ENCODE assay signal across 9 mouse cellular contexts in genomic region chr1:132366937-132367336, GRCm38 (mm10). TPM values are rescaled to one million over a fixed set of nuclear protein-coding genes. Genes with fewer than 3 reads are reported as not detected.
DNase-seq lines count a peak whose midpoint lies in the region; ATAC-seq and TF ChIP-seq lines count a peak whose summit lies in the region.
"Had no signal": no experiment of that assay in that cellular context is flagged by ENCODE, and none has a peak within 500 bp of the region (broad histone marks: within the 10 kb centered on the region; RNA-seq: fewer than 3 reads in every experiment).

No protein-coding gene starts in this region.

- H3K27ac ChIP-seq in heart, postnatal 0 days (ENCODE audit: low read depth) = no peak overlapping the region
- no peak overlapping the region for H3K27ac ChIP-seq in embryonic facial prominence, embryonic 13.5 days
- peak overlapping the region; percentile 95 for H3K27ac ChIP-seq in liver, embryonic 14.5 days
- H3K27ac ChIP-seq: intestine, embryonic 15.5 days had no signal

- no peak overlapping the region for H3K4me2 ChIP-seq in heart, postnatal 0 days (ENCODE audit: low read depth, low read length)
- H3K4me2 ChIP-seq in embryonic facial prominence, embryonic 13.5 days = no peak overlapping the region
- H3K4me2 ChIP-seq in liver, embryonic 14.5 days (ENCODE audit: low read depth) = peak overlapping the region; percentile 83
- H3K4me2 ChIP-seq: intestine, embryonic 15.5 days had no signal

- ATAC-seq in heart, postnatal 0 days (ENCODE audit: insufficient read depth, low read depth) = 0 out of 2 replicates have a peak, but pooled peaks have one; percentile 5
- no peak for ATAC-seq in G1E (ENCODE audit: extremely low read depth, insufficient number of reproducible peaks, low FRiP score, poor library complexity, severe bottlenecking)
- no peak for ATAC-seq in embryonic facial prominence, embryonic 13.5 days (ENCODE audit: insufficient number of reproducible peaks, insufficient read depth, low FRiP score, low TSS enrichment, low read depth)
- ATAC-seq in liver, embryonic 14.5 days (ENCODE audit: insufficient read depth) = no peak

- no peak for TF ChIP-seq CTCF in heart, postnatal 0 days (IDR thresholded peaks at IDR 0.05; ENCODE audit: low read depth)
- TF ChIP-seq CTCF in G1E (IDR thresholded peaks at IDR 0.05; ENCODE audit: low read depth, low read length) = no peak
- TF ChIP-seq CTCF in liver, embryonic 14.5 days (IDR thresholded peaks at IDR 0.05; ENCODE audit: low read depth) = no peak

- no peaks in the 10 kb centered on the region for H3K27me3 ChIP-seq in heart, postnatal 0 days (ENCODE audit: control insufficient read depth, insufficient read depth, low read length)
- H3K27me3 ChIP-seq in G1E (ENCODE audit: insufficient read depth, low read length) = no peaks in the 10 kb centered on the region
- no peaks in the 10 kb centered on the region for H3K27me3 ChIP-seq in embryonic facial prominence, embryonic 13.5 days
- no peaks in the 10 kb centered on the region for H3K27me3 ChIP-seq in liver, embryonic 14.5 days (ENCODE audit: control insufficient read depth, insufficient read depth, low read length)
- H3K27me3 ChIP-seq: intestine, embryonic 15.5 days had no signal

- H3K4me3 ChIP-seq in heart, postnatal 0 days (ENCODE audit: low read depth, low read length) = no peak overlapping the region
- H3K4me3 ChIP-seq in G1E (ENCODE audit: low read depth, low read length) = peak overlapping the region; percentile 58; the same call in 1 of the 2 replicates
- no peak overlapping the region for H3K4me3 ChIP-seq in embryonic facial prominence, embryonic 13.5 days
- peak overlapping the region; percentile 86 to 92 for H3K4me3 ChIP-seq in liver, embryonic 14.5 days (ENCODE audit: insufficient read depth in 1 of 2, low read depth in 2 of 2, low read length in 2 of 2)
- H3K4me3 ChIP-seq: intestine, embryonic 15.5 days had no signal

- TF ChIP-seq EP300 in heart, postnatal 0 days (IDR thresholded peaks at IDR 0.05; ENCODE audit: low read depth) = no peak
- TF ChIP-seq EP300 in liver, embryonic 14.5 days (IDR thresholded peaks at IDR 0.05; ENCODE audit: low read depth) = no peak

- intact Hi-C loops in heart, postnatal 10 days (cut with DNase I) = loop anchor here (1.0 to 5.0 kb wide), 4 partner anchors 23 to 225 kb away; no protein-coding TSS in a partner anchor

- H3K9ac ChIP-seq in heart, postnatal 0 days (replicated peaks; ENCODE audit: low read depth, low read length) = no peak overlapping the region
- 0 out of 2 replicates have a peak overlapping the region, but pooled peaks have one; percentile 32 for H3K9ac ChIP-seq in embryonic facial prominence, embryonic 13.5 days
- H3K9ac ChIP-seq in liver, embryonic 14.5 days (replicated peaks) = peak overlapping the region; percentile 98
- H3K9ac ChIP-seq: intestine, embryonic 15.5 days had no signal

- 88% methylated on average over 6 of the region's 6 CpGs for WGBS in heart, postnatal 0 days
- 69% methylated on average over 6 of the region's 6 CpGs for WGBS in embryonic facial prominence, embryonic 13.5 days
- WGBS in liver, embryonic 14.5 days (ENCODE audit: insufficient replicate concordance) = 52% methylated on average over 6 of the region's 6 CpGs

- DNase-seq in heart, postnatal 0 days (ENCODE audit: low spot score) = no peak
- DNase-seq in heart, postnatal 10 days = no peak
- DNase-seq in G1E (ENCODE audit: low spot score) = no peak
- no peak for DNase-seq in liver, embryonic 14.5 days (ENCODE audit: low read depth in 3 of 3, low spot score in 3 of 3)
- no peak for DNase-seq in thymus, postnatal 36 days
- DNase-seq in cerebellum, adult 8-10 months = no peak
- no peak for DNase-seq in testis, postnatal 10 days (ENCODE audit: low spot score)

- no peaks in the 10 kb centered on the region for H3K36me3 ChIP-seq in heart, postnatal 0 days (replicated peaks; ENCODE audit: control insufficient read depth, insufficient read depth, low read length)
- H3K36me3 ChIP-seq in G1E (replicated peaks) = peaks cover 73% of the 10 kb centered on the region
- H3K36me3 ChIP-seq in embryonic facial prominence, embryonic 13.5 days = peaks cover 33% of the 10 kb centered on the region
- peaks cover 68% of the 10 kb centered on the region for H3K36me3 ChIP-seq in liver, embryonic 14.5 days (replicated peaks; ENCODE audit: control insufficient read depth, insufficient read depth, low read depth)
- H3K36me3 ChIP-seq: intestine, embryonic 15.5 days had no signal

- peaks cover 9% of the 10 kb centered on the region for H3K4me1 ChIP-seq in heart, postnatal 0 days (ENCODE audit: control insufficient read depth, insufficient read depth)
- peaks cover 77% of the 10 kb centered on the region for H3K4me1 ChIP-seq in G1E (ENCODE audit: insufficient read depth, low read depth, low read length)
- peaks cover 29% of the 10 kb centered on the region for H3K4me1 ChIP-seq in embryonic facial prominence, embryonic 13.5 days
- peaks cover 25 to 55% of the 10 kb centered on the region in 2 experiments for H3K4me1 ChIP-seq in liver, embryonic 14.5 days (replicated peaks; ENCODE audit: control insufficient read depth in 2 of 2, insufficient read depth in 2 of 2, low read length in 1 of 2)

- no peaks in the 10 kb centered on the region for H3K9me3 ChIP-seq in heart, postnatal 0 days (replicated peaks; ENCODE audit: control insufficient read depth, low read length)
- no peaks in the 10 kb centered on the region for H3K9me3 ChIP-seq in G1E (replicated peaks)
- H3K9me3 ChIP-seq in embryonic facial prominence, embryonic 13.5 days = no peaks in the 10 kb centered on the region
- no peaks in the 10 kb centered on the region for H3K9me3 ChIP-seq in liver, embryonic 14.5 days (ENCODE audit: control insufficient read depth, low read length)
- H3K9me3 ChIP-seq: intestine, embryonic 15.5 days had no signal

RNA-seq across cellular contexts. Expression of gene Tmcc2, which starts 24.1 kb away (rescaled TPM):
- 19.9 and 20.4 TPM in 2 replicates for total RNA-seq in heart, postnatal 0 days (2014; rRNA removed; ENCODE audit: low replicate concordance)
- 4.6 and 6.5 TPM in 2 replicates for polyA plus RNA-seq in heart, postnatal 0 days (2015; fragmentation: Nextera tagmentation; extraction: Ambion mirVana)
- 10 to 100 TPM; 14.7 to 16.4 TPM for total RNA-seq in heart, postnatal 10 days (2021)
- total RNA-seq in G1E (2014; fragmentation: Nextera tagmentation) = 11.8 and 99.6 TPM in 2 replicates
- total RNA-seq in G1E (2017) = 6.7 and 7.9 TPM in 2 replicates
- polyA plus RNA-seq in G1E (2012) = 14.9 and 18.3 TPM in 2 replicates
- 10.5 and 16.1 TPM in 2 replicates for polyA plus RNA-seq in embryonic facial prominence, embryonic 13.5 days (2015; fragmentation: Nextera tagmentation; extraction: Ambion mirVana)
- 327 and 335 TPM in 2 replicates for polyA plus RNA-seq in liver, embryonic 14.5 days (2012; rRNA removed)
- polyA plus RNA-seq in liver, embryonic 14.5 days (2014; fragmentation: Nextera tagmentation; extraction: Ambion mirVana) = 285 and 306 TPM in 2 replicates

RNA-seq across cellular contexts. Expression of gene Dstyk, which starts 50.4 kb away (rescaled TPM):
- 6.7 and 37.6 TPM in 2 replicates for total RNA-seq in heart, postnatal 0 days (2014; rRNA removed; ENCODE audit: low replicate concordance)
- polyA plus RNA-seq in heart, postnatal 0 days (2015; fragmentation: Nextera tagmentation; extraction: Ambion mirVana) = 6.3 and 6.7 TPM in 2 replicates
- total RNA-seq in heart, postnatal 10 days (2021) = 10 to 100 TPM; 19.7 to 24.7 TPM
- total RNA-seq in G1E (2014; fragmentation: Nextera tagmentation) = 22.7 and 24.8 TPM in 2 replicates
- 18.5 and 19.0 TPM in 2 replicates for total RNA-seq in G1E (2017)
- 2.3 and 2.9 TPM in 2 replicates for polyA plus RNA-seq in G1E (2012)
- polyA plus RNA-seq in embryonic facial prominence, embryonic 13.5 days (2015; fragmentation: Nextera tagmentation; extraction: Ambion mirVana) = 16.1 and 17.7 TPM in 2 replicates
- 3.3 and 4.0 TPM in 2 replicates for polyA plus RNA-seq in liver, embryonic 14.5 days (2012; rRNA removed)
- polyA plus RNA-seq in liver, embryonic 14.5 days (2014; fragmentation: Nextera tagmentation; extraction: Ambion mirVana) = 3.6 TPM in 2 replicates

RNA-seq across cellular contexts. Expression of gene Nuak2, which starts 51.0 kb away (rescaled TPM):
- total RNA-seq in heart, postnatal 0 days (2014; rRNA removed; ENCODE audit: low replicate concordance) = 0.76 and 2.6 TPM in 2 replicates
- 2.0 and 2.2 TPM in 2 replicates for polyA plus RNA-seq in heart, postnatal 0 days (2015; fragmentation: Nextera tagmentation; extraction: Ambion mirVana)
- 1 to 10 TPM; 3.5 to 4.7 TPM for total RNA-seq in heart, postnatal 10 days (2021)
- not detected in 2 replicates for total RNA-seq in G1E (2014; fragmentation: Nextera tagmentation)
- 0.17 and 0.33 TPM in 2 replicates for total RNA-seq in G1E (2017)
- 0.02 TPM in 1 of 2 replicates, not detected in the other for polyA plus RNA-seq in G1E (2012)
- 2.2 and 4.4 TPM in 2 replicates for polyA plus RNA-seq in embryonic facial prominence, embryonic 13.5 days (2015; fragmentation: Nextera tagmentation; extraction: Ambion mirVana)
- polyA plus RNA-seq in liver, embryonic 14.5 days (2012; rRNA removed) = 1.0 and 1.2 TPM in 2 replicates
- 2.0 and 2.1 TPM in 2 replicates for polyA plus RNA-seq in liver, embryonic 14.5 days (2014; fragmentation: Nextera tagmentation; extraction: Ambion mirVana)

Comparison
In these comparisons a context has a peak if more than half of its experiments do, and no peak if none do; other contexts are left out.
1. H3K4me3 ChIP-seq: peak in G1E (single experiment) and liver, embryonic 14.5 days (2 of 2); none in heart, postnatal 0 days (single experiment) and embryonic facial prominence, embryonic 13.5 days (single experiment).
2. RNA of gene Tmcc2, which starts 24.1 kb away (polyA plus RNA-seq): 285 to 335 TPM in liver, embryonic 14.5 days; 14.9 to 18.3 TPM in G1E, 10.5 to 16.1 TPM in embryonic facial prominence, embryonic 13.5 days and 4.6 to 6.5 TPM in heart, postnatal 0 days; every median in the first group is over 10 times any median in the second.